Mouse (Mus musculus): ENCODE data around the gene Mab21l3.

DNA sequence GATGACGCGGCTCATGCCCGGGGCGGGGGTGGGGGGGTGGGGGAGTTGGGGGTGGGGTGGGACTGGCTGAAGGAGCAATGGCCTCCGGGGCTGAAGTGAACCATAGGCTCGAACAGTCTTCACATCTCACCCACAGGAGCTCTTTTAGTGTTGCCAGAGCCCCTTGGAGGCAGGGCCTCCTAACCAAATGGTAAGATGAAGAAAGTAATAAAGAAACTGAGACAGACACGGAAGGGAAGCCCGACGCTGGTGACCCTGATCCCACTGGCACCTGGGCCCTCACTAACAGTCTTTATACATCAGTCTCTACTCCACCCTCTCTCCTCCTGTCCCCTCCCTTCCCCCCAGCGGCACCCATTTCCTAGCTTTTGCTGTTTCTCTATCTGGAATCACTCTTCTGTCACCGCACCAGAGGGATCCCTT lies 48.2 kb downstream of the Mab21l3 start:
- TF ChIP-seq CTCF (IDR thresholded peaks at IDR 0.05) (no peak), EP300 (IDR thresholded peaks at IDR 0.05) (no peak)

Data from lung, postnatal 0 days (tissue).